Mouse (Mus musculus): ENCODE data around the gene Gypa. TPM values are rescaled to one million over a fixed set of nuclear protein-coding genes. Genes with fewer than 3 reads are reported as not detected.
A peak's percentile ranks its signal among the peaks of the same experiment; 100 is the strongest.

Gypa gene
- polyA plus RNA-seq, 1 experiment from 2014 or later, result 6.3 TPM

DNA sequence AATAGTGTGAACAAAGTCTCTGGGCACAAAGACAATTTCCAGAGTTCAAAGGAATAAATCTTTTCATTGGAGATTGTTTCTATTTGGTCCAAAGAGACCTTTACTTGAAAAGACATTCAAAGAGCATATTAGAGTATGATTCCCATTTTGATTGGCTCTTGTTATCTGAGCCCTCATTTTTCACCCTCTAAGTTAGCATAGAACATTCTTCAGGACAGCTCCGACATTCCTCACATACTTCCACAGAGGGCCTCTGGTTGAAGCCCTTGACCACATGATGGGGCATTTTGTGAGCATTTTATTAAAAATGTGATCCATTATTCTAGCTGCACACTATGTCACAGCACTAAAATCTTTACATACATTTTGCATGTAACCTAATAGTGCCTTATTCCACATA is 14.5 kb upstream of the Gypa start:
- WGBS, result 11% methylated on average over 1 of the region's 1 CpGs
- Histone ChIP-seq H3K4me1 (ENCODE audit: control insufficient read depth in 2 of 2, insufficient read depth in 2 of 2, low read length in 2 of 2) (peaks cover 0 to 3% of the 10 kb centered on the region in 2 experiments; a peak in 1 of 4 replicates), H3K4me3 (ENCODE audit: control insufficient read depth in 1 of 2, insufficient read depth in 1 of 2, low read depth in 1 of 2, low read length in 2 of 2) (no peak overlapping the region), H3K4me2 (ENCODE audit: low read length) (no peak overlapping the region), H3K9ac (ENCODE audit: low read length) (no peak overlapping the region), H3K36me3 (ENCODE audit: control insufficient read depth, insufficient read depth, low read length) (no peaks in the 10 kb centered on the region), H3K27ac (replicated peaks in 1 of 2; ENCODE audit: control insufficient read depth in 1 of 2, insufficient read depth in 1 of 2, low read depth in 2 of 2, low read length in 2 of 2) (no peak overlapping the region), H3K27me3 (ENCODE audit: control insufficient read depth, insufficient read depth, low read length) (no peaks in the 10 kb centered on the region), H3K9me3 (ENCODE audit: control insufficient read depth, low read length) (no peaks in the 10 kb centered on the region)
- no peak for ATAC-seq (ENCODE audit: insufficient number of reproducible peaks, insufficient read depth, low FRiP score, low read depth)

DNA sequence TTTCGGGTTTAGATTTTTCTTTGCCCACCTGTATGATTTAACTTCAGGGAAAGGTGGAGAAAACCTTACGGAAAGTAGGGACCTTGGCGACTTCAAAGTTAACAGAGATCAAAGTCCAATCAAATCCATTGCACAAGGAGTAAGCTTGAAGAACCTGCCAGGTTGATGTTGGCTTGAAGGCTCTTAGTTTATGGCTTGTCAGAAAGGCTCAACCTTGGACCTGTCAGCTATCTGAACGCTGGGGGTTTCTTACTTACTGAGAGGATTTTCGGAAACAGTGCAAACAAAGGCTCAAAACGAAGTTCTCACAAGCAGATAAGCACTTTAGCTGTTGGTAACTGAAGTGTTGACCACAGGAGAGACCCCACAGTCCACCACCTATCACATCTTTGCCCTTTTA is 11.4 kb upstream of the Gypa start:
- no peak for ATAC-seq (ENCODE audit: insufficient number of reproducible peaks, insufficient read depth, low FRiP score, low read depth)
- 57% methylated on average over 6 of the region's 6 CpGs for WGBS
- H3K27me3 ChIP-seq (ENCODE audit: control insufficient read depth, insufficient read depth, low read length), result no peaks in the 10 kb centered on the region
- H3K4me3 ChIP-seq (ENCODE audit: control insufficient read depth in 1 of 2, insufficient read depth in 1 of 2, low read depth in 1 of 2, low read length in 2 of 2), result no peak overlapping the region
- no peak overlapping the region for H3K9ac ChIP-seq (ENCODE audit: low read length)
- no peaks in the 10 kb centered on the region for H3K36me3 ChIP-seq (ENCODE audit: control insufficient read depth, insufficient read depth, low read length)
- no peaks in the 10 kb centered on the region for H3K9me3 ChIP-seq (ENCODE audit: control insufficient read depth, low read length)
- H3K4me2 ChIP-seq (ENCODE audit: low read length), result no peak overlapping the region
- no peak overlapping the region for H3K27ac ChIP-seq (replicated peaks in 1 of 2; ENCODE audit: control insufficient read depth in 1 of 2, insufficient read depth in 1 of 2, low read depth in 2 of 2, low read length in 2 of 2)
- H3K4me1 ChIP-seq (ENCODE audit: control insufficient read depth in 2 of 2, insufficient read depth in 2 of 2, low read length in 2 of 2), result peaks cover 0 to 3% of the 10 kb centered on the region in 2 experiments; a peak in 1 of 4 replicates

DNA sequence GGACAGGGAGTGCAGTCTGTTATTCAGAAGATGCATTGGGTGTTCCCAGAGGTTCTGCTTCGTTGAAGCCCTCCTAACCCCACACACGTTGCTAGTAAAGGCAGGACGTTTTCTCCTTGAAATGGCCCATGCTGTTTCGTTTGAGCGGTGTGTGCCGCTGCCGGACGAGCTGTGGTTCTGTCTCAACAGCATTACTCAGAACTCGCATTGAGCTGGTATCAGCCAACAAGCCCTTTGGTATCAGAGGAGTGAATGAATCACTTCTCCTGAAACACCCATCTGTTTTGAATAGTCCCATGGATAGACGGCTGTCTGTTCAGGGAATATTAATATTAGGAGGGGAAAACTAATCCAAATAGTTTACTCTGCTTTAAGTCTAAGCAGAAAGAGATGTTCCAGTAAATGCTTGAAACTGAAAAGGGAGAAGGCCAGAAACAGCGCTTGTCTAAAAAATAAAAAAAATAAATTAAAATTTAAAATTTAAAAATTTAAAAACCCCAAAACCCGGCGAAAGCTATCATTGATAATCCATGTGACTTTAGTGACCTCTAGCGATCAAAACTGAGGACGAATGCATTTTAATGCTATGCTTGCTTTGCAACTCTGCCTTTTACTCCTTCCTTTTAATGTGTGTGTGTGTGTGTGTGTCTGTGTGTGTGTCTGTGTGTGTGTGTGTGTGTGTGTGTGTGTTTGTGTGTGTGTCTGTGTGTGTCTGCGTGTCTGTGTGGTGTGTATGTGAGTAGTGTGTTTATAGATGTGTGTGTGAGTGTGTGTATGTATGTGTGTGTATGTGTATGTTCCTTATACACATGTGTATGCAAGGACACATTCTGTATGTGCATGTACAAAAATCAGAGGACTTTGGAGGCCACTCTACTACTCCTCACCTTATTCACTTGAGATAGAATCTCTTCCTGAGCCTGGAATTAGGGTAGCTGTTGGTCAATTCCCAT is 10.5 kb upstream of the Gypa start:
- H3K4me1 ChIP-seq (ENCODE audit: control insufficient read depth in 2 of 2, insufficient read depth in 2 of 2, low read length in 2 of 2), result peaks cover 0 to 3% of the 10 kb centered on the region in 2 experiments; a peak in 1 of 4 replicates
- H3K27me3 ChIP-seq (ENCODE audit: control insufficient read depth, insufficient read depth, low read length), result no peaks in the 10 kb centered on the region
- no peak overlapping the region for H3K9ac ChIP-seq (ENCODE audit: low read length)
- no peaks in the 10 kb centered on the region for H3K9me3 ChIP-seq (ENCODE audit: control insufficient read depth, low read length)
- H3K36me3 ChIP-seq (ENCODE audit: control insufficient read depth, insufficient read depth, low read length), result no peaks in the 10 kb centered on the region
- ATAC-seq (ENCODE audit: insufficient number of reproducible peaks, insufficient read depth, low FRiP score, low read depth), result no peak
- peak overlapping the region; percentile 48 for H3K4me2 ChIP-seq (ENCODE audit: low read length)
- 34% methylated on average over 16 of the region's 16 CpGs for WGBS
- H3K4me3 ChIP-seq (ENCODE audit: control insufficient read depth in 1 of 2, insufficient read depth in 1 of 2, low read depth in 1 of 2, low read length in 2 of 2), result no peak overlapping the region; a peak in 1 of 4 replicates
- H3K27ac ChIP-seq (replicated peaks in 1 of 2; ENCODE audit: control insufficient read depth in 1 of 2, insufficient read depth in 1 of 2, low read depth in 2 of 2, low read length in 2 of 2), result no peak overlapping the region

DNA sequence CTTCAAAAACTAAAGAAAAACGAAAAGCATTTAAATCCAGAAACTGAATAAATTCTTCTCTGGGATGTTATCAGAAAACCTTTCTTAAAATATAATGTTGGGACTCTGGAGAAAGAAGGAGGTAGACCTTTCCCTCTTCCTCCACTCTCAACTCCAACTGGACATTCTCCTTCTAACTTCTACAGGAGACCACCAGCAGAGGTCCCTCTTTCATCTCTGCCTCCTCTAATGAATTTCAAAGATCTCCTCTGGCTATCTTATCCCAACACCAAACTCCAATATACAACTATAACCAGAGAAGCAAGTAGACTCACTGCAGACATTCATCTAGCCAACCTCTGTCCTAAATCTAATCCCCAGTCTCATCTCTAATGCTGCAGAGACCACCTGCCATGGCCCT is 2.0 kb upstream of the Gypa start:
- no peaks in the 10 kb centered on the region for H3K36me3 ChIP-seq (ENCODE audit: control insufficient read depth, insufficient read depth, low read length)
- WGBS, result 30% methylated on average over 1 of the region's 1 CpGs
- H3K4me3 ChIP-seq (ENCODE audit: control insufficient read depth in 1 of 2, insufficient read depth in 1 of 2, low read depth in 1 of 2, low read length in 2 of 2), result no peak overlapping the region
- peaks cover 0 to 3% of the 10 kb centered on the region in 2 experiments; a peak in 1 of 4 replicates for H3K4me1 ChIP-seq (ENCODE audit: control insufficient read depth in 2 of 2, insufficient read depth in 2 of 2, low read length in 2 of 2)
- H3K9ac ChIP-seq (ENCODE audit: low read length), result no peak overlapping the region
- ATAC-seq (ENCODE audit: insufficient number of reproducible peaks, insufficient read depth, low FRiP score, low read depth), result no peak
- no peak overlapping the region for H3K4me2 ChIP-seq (ENCODE audit: low read length)
- H3K27me3 ChIP-seq (ENCODE audit: control insufficient read depth, insufficient read depth, low read length), result no peaks in the 10 kb centered on the region
- H3K9me3 ChIP-seq (ENCODE audit: control insufficient read depth, low read length), result no peaks in the 10 kb centered on the region
- no peak overlapping the region for H3K27ac ChIP-seq (replicated peaks in 1 of 2; ENCODE audit: control insufficient read depth in 1 of 2, insufficient read depth in 1 of 2, low read depth in 2 of 2, low read length in 2 of 2)

DNA sequence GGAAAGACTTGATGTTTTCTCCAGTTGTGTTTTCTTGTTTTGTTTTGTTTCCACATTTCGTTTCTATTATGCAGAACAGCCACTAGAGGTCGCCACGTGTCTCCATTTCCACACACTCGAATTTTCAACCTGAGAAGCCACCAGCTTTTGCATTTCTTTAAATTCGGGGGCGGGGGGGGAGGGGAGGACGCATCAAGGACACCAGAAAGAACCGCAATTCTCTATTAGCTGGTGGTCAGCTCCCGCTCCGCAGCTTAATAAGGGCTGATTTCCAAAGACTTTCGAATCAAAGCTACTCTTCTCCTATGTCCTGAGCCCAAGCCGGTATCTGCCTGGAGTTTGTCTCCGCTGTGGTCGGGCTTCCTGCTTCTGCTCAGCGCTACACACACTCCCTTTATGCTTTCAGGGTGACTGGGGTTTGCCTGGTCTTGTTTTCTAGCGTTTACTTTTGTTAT is 567 bp upstream of the Gypa start:
- ATAC-seq (ENCODE audit: insufficient number of reproducible peaks, insufficient read depth, low FRiP score, low read depth), result no peak
- Histone ChIP-seq H3K27ac (replicated peaks in 1 of 2; ENCODE audit: control insufficient read depth in 1 of 2, insufficient read depth in 1 of 2, low read depth in 2 of 2, low read length in 2 of 2) (no peak overlapping the region), H3K27me3 (ENCODE audit: control insufficient read depth, insufficient read depth, low read length) (no peaks in the 10 kb centered on the region), H3K9ac (ENCODE audit: low read length) (peak overlapping the region; percentile 70), H3K4me2 (ENCODE audit: low read length) (peak overlapping the region; percentile 82), H3K36me3 (ENCODE audit: control insufficient read depth, insufficient read depth, low read length) (no peaks in the 10 kb centered on the region), H3K4me1 (ENCODE audit: control insufficient read depth in 2 of 2, insufficient read depth in 2 of 2, low read length in 2 of 2) (peaks cover 0 to 3% of the 10 kb centered on the region in 2 experiments; a peak in 1 of 4 replicates), H3K4me3 (ENCODE audit: control insufficient read depth in 1 of 2, insufficient read depth in 1 of 2, low read depth in 1 of 2, low read length in 2 of 2) (peak overlapping the region; percentile 47 to 66), H3K9me3 (ENCODE audit: control insufficient read depth, low read length) (no peaks in the 10 kb centered on the region)
- under 1% methylated on average over 16 of the region's 16 CpGs for WGBS

DNA sequence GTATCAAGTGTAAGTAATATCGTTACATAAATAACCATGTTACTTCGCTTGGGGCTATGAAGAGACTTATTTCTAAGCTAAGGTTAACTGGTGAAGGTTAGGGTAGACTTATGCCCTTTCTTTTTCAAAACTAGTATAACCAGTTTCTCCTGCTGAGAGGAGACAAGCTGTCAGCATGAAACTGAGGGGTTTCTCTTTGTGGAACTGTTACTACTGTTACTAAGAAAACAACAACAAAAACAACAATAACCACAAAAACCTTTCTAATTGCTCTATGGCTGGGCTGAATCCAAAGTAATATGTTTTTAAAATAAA is 722 bp downstream of the Gypa start:
- H3K27ac ChIP-seq (replicated peaks in 1 of 2; ENCODE audit: control insufficient read depth in 1 of 2, insufficient read depth in 1 of 2, low read depth in 2 of 2, low read length in 2 of 2), result no peak overlapping the region
- no peaks in the 10 kb centered on the region for H3K9me3 ChIP-seq (ENCODE audit: control insufficient read depth, low read length)
- H3K4me3 ChIP-seq (ENCODE audit: control insufficient read depth in 1 of 2, insufficient read depth in 1 of 2, low read depth in 1 of 2, low read length in 2 of 2), result no peak overlapping the region
- no peaks in the 10 kb centered on the region for H3K36me3 ChIP-seq (ENCODE audit: control insufficient read depth, insufficient read depth, low read length)
- no peak overlapping the region for H3K4me2 ChIP-seq (ENCODE audit: low read length)
- H3K4me1 ChIP-seq (ENCODE audit: control insufficient read depth in 2 of 2, insufficient read depth in 2 of 2, low read length in 2 of 2), result peaks cover 0 to 3% of the 10 kb centered on the region in 2 experiments; a peak in 1 of 4 replicates
- H3K9ac ChIP-seq (ENCODE audit: low read length), result no peak overlapping the region
- H3K27me3 ChIP-seq (ENCODE audit: control insufficient read depth, insufficient read depth, low read length), result no peaks in the 10 kb centered on the region
- 86% methylated on average over 2 of the region's 2 CpGs for WGBS
- ATAC-seq (ENCODE audit: insufficient number of reproducible peaks, insufficient read depth, low FRiP score, low read depth), result no peak

DNA sequence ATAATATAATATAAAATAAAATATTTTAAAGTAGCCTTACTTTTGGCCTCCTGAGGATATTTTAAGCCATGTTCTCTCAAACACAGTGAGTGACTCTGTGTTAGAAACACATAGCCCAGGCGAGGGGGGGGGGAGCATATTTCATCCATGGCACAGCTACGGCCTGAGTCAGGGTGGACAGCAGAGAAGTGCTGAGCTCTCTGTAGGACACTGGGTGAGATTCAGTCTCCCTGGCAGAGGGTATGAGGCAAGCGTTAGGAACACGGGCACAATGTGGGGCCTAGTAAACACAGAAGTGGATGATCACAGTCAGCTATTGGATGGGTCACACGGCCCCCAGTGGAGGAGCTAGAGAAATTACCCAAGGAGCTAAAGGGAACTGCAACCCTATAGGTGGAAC is 1.2 kb downstream of the Gypa start:
- no peak overlapping the region for H3K27ac ChIP-seq (replicated peaks in 1 of 2; ENCODE audit: control insufficient read depth in 1 of 2, insufficient read depth in 1 of 2, low read depth in 2 of 2, low read length in 2 of 2)
- no peaks in the 10 kb centered on the region for H3K27me3 ChIP-seq (ENCODE audit: control insufficient read depth, insufficient read depth, low read length)
- no peak overlapping the region for H3K4me2 ChIP-seq (ENCODE audit: low read length)
- no peak overlapping the region for H3K4me3 ChIP-seq (ENCODE audit: control insufficient read depth in 1 of 2, insufficient read depth in 1 of 2, low read depth in 1 of 2, low read length in 2 of 2)
- ATAC-seq (ENCODE audit: insufficient number of reproducible peaks, insufficient read depth, low FRiP score, low read depth), result no peak
- H3K4me1 ChIP-seq (ENCODE audit: control insufficient read depth in 2 of 2, insufficient read depth in 2 of 2, low read length in 2 of 2), result peaks cover 0 to 3% of the 10 kb centered on the region in 2 experiments; a peak in 1 of 4 replicates
- H3K36me3 ChIP-seq (ENCODE audit: control insufficient read depth, insufficient read depth, low read length), result no peaks in the 10 kb centered on the region
- 77% methylated on average over 5 of the region's 5 CpGs for WGBS
- no peak overlapping the region for H3K9ac ChIP-seq (ENCODE audit: low read length)
- H3K9me3 ChIP-seq (ENCODE audit: control insufficient read depth, low read length), result no peaks in the 10 kb centered on the region
